Mouse (Mus musculus) layer of hippocampus, postnatal 10 days (tissue): ENCODE measurements around the gene Mapk3. TPM values are rescaled to one million over a fixed set of nuclear protein-coding genes. Genes with fewer than 3 reads are reported as not detected.

Source experiments
- DNase-seq, 2 experiments: peaks; one replicate each; pipeline ENCODE4 v3.0.0; 2021; ENCODE audit warnings: low spot score in 2 of 2
- total RNA-seq, 2 experiments: library from RNA; stranded (reverse); gene quantifications; 2 replicates each; pipeline ENCODE4 v1.2.3; 2021

Gene Mapk3
- total RNA-seq, 2 experiments from 2014 or later, result 146 to 150 TPM

DNA sequence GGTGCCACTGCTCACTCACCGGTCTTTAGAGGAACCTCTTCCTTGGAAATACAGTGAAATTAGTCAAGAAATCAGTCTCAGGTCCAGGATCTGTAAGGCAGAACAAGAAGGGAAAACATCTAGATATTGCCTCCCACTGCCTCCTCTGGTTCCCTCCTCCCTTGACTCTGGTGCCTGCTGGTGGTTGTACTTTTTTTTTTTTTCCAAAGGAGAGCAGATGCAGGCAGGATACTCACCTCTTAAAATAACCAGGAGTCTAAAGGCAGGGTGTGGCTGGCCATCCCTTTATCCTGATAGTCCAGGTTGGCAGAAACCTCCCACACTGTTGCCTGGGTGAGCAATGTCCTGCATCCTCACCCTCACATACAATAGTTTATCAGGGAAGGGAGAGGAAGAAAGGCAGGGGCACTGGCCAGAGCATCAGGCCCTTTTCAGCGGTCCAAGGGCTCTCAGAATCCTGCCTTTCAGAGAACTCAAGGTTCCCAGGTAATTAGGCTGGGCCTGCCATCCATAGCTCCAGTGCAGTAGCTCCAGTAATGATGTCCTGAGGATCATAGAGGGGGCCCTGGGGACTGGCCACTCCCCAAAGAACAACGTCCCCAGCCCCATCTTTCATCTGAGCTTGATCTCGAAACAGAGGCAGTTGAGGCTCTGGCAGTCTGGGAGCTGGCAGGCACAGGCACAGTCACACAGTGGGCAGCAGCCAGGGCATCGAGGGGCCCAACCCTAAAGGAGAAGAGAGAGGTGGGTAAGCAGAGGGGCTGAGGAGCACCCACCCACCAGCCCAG is 41.1 kb downstream of the Mapk3 start:
- no peak for DNase-seq

DNA sequence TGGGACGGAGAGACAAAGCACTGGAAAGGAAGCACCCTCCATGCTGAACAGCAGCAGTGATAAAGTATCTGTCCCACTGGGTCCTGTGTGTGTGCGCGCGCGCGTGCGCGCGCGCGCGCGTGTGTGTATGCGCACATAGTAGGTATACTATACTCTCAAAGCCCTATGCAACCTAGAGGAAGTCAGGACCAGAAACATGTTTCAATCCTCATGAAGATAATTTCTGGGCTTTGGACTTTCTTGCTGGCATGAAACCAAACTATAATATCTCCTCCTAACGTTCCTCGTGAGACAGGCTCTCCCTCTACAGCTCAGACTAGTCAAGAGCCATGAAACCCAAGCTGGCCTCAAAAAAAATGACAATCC is 41.6 kb downstream of the Mapk3 start:
- no peak for DNase-seq

DNA sequence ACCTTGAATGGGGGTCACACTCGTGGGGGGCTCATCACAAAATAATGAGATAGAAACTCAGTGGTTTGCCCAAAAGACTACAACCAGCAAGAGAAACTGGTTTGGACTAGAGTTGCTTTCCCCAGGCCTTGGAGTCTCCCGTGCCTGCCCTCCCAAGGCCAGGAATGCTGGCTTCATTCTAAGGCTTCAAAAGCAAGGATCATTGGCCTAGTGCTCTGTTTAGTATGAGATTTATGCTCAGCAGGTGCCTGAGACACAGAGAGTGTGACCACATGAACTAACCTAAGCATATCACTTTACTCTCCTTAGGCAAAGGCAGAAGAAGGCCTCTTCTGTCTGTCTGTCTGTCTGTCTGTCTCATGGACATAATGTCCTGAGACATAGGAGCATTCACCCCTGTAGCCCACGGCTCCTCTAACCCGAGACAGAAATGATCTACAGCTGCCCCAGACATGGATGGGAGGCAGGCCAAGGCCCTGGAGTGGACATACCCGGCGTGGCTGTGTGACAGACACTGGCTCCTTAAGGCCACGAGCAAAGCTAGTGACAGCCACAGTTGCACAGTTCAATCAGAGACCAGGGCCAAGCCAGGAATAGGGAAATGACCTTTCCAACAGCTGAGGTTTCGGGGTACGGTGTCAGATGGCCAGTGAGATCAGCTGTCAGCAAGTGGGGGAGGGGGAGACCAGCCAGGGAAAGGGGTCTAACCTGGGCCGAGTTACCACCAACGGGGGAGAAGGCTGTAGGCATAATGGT is 42.9 kb downstream of the Mapk3 start:
- no peak for DNase-seq

DNA sequence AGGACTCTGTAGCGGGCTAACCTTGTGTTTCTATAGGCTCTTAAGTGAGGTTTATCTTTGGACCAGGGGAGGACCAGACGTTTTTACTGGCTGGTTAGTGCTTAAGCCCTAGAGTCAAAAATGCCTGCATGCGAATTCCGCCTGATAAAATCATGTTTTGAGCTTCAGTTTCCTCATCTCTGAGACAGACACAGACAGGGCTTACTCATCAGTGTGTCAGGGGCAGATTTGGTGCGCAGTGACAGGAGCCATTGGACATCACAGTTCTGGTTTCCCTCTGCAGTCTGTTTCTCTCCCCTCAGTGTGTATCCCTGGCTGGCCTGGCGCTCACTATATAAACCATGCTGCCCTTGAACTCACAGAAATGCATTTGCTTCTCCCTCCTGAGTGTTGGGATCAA is 43.8 kb downstream of the Mapk3 start:
- DNase-seq, result no peak

DNA sequence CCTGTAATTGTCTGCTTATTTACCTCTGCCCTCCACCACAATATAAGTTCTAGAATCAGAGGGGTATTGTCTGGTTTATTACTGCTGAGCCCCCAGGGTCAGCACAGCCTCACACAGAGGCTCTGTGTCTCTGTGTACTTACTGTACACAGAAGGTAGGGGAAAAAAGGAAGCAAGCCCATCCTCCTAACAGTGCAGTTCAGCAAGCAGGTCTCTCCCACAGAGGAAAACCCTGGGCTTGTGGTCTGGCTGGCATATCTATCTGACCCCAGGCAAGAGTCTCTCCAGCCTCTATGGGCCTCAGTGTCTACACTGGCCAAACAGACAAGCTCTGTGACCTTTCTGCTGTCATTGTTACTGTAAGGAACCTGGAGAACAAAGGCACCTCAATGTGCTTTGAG is 44.4 kb downstream of the Mapk3 start:
- no peak for DNase-seq

DNA sequence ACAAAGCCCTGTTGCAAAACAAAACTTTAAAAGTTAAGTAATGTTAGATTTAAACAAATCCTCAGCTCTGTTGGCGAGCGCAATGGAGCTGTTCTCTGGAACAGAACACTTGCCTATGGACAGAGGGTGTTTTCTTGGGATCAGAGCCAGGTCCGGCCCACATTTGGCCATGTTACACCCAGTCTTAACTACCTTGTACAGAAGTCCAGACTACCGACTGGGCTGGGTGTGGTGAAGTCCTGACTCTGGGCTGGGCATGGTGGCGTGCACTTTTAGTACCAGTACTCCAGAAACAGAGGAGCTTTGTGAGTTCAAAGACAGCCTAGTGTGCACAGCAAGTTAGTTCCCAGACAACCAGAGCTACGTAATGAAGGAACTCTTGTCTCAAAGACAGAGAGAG is 47.6 kb downstream of the Mapk3 start:
- no peak for DNase-seq

DNA sequence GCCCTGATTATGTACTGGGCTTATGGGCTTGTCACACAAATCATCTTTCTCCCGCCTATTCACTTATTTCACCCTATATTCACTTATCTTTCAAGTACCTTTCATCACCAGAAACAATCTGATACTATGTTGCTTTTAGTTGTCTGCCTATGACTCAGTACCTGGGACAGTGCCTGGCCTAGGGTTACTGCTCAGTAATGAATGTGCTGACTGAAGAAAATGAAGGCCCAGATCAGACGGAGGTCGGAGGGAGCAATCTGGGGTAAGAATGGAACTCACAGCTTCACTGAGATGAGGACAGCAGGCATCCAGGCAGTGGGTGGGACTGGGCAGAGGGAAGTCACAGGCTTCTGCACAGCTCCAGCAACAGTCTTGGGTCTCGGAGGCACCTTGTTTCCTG is 48.0 kb downstream of the Mapk3 start:
- no peak for DNase-seq

DNA sequence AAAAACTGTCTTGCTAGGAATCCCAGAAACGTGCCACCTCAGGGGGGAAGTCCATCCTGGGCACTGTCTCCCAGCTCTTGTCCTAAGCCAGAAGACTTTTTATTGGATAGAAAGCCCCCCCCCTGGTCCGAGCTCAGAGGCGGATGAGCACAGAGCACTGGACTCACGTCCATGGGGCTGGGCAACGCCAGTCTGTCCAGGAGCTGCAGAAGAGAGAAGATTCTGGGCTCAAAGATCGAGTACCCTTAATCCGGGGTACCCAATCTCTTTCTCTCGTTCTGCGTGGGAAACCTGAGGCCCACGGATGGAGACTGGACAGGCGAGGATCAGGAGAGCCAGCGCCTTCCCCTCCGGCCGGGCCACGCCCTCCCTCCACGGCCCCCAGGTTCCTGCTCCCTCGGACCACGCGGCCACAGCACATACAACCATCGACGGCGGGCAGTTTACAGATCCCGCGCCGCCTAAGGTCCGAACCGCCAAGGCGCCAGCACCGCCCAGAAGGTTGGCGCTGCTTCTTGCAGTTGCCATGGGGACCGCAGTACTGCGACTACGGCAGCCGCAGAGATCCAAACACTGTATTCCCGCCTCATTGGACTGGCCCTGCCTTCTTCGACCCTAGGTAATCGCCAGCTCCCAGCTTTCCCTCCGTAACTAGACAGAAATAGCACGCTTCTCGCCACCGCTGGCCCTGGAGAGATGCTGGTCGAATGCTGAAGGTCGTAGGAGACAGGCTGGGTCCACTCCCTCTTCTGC is 49.5 kb downstream of the Mapk3 start:
- DNase-seq, result peak; percentile 79 to 86

DNA sequence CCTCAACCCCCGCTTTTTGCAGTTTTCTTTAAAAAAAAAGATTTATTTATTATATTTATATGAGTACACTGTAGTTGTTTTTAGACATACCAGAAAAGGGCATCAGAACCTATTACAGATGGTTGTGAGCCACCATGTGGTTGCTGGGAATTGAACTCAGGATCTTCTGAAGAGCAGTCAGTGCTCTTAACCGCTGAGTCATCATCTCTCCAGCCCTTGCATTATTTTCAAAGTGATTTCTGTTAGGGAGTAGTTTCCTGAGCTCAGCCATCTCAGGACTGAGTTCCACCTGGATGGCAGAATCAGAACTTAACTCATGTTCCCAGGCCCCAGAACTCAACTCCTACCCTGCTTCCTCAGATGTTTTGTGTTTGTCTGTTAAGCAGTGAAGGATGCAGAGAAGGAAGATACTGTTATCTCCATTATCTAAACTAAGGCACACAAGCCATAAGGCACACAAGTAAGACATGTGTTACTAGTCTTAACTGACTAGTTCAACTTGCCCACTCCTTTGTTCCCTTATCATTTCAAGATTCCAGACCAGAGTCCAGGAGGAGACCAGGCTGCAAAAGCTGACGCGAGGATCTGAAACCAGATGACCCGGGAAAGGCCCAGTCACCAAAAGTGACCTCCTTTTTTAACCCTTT is 50.4 kb downstream of the Mapk3 start:
- DNase-seq, result no peak

Other genes starting within 250 kb of the Mapk3 start
- 100 to 1,000 TPM; 199 to 200 TPM for gene Eif3c, start 193.2 kb upstream of the Mapk3 start, total RNA-seq
- gene Apobr, start 174.7 kb upstream of the Mapk3 start, total RNA-seq, result under 1 TPM; 0.43 to 0.51 TPM
- 10 to 100 TPM; 20.8 to 23.2 TPM for gene Cln3, start 173.8 kb upstream of the Mapk3 start, total RNA-seq
- gene Il27, start 164.7 kb upstream of the Mapk3 start, total RNA-seq, result not detected
- gene Nupr1, start 128.7 kb upstream of the Mapk3 start, total RNA-seq, result 1 to 10 TPM; 2.9 to 5.5 TPM
- 10 to 100 TPM; 27.1 to 36.3 TPM for gene Sgf29, start 110.3 kb upstream of the Mapk3 start, total RNA-seq
- gene Sult1a1, start 83.2 kb upstream of the Mapk3 start, total RNA-seq, result 1 to 10 TPM; 3.8 to 5.3 TPM
- gene Bola2, start 64.2 kb upstream of the Mapk3 start, total RNA-seq, result 100 to 1,000 TPM; 114 to 137 TPM
- 10 to 100 TPM; 20.1 to 21.5 TPM for gene Slx1b, start 63.8 kb upstream of the Mapk3 start, total RNA-seq
- gene Coro1a, start 51.8 kb upstream of the Mapk3 start, total RNA-seq, result 100 to 1,000 TPM; 145 to 151 TPM
- 1 to 10 TPM; 2.7 to 3.0 TPM for gene Gdpd3, start 6.7 kb downstream of the Mapk3 start, total RNA-seq
- gene Ypel3, start 17.4 kb downstream of the Mapk3 start, total RNA-seq, result 100 to 1,000 TPM; 150 to 152 TPM
- gene Tbx6, start 21.9 kb downstream of the Mapk3 start, total RNA-seq, result under 1 TPM; 0.62 to 0.69 TPM
- 10 to 100 TPM; 56.2 to 64.6 TPM for gene Ppp4c, start 32.9 kb downstream of the Mapk3 start, total RNA-seq
- 100 to 1,000 TPM; 133 to 147 TPM for gene Fam57b, start 38.1 kb downstream of the Mapk3 start, total RNA-seq
- not detected for gene 4930451I11Rik, start 72.0 kb downstream of the Mapk3 start, total RNA-seq
- gene Doc2a, start 87.8 kb downstream of the Mapk3 start, total RNA-seq, result 10 to 100 TPM; 54.0 to 54.1 TPM
- gene Hirip3, start 102.4 kb downstream of the Mapk3 start, total RNA-seq, result 10 to 100 TPM; 38.8 to 40.9 TPM
- 10 to 100 TPM; 56.1 to 58.8 TPM for gene Ino80e, start 102.8 kb downstream of the Mapk3 start, total RNA-seq
- gene Taok2, start 125.1 kb downstream of the Mapk3 start, total RNA-seq, result 100 to 1,000 TPM; 147 to 167 TPM
- gene Tmem219, start 163.3 kb downstream of the Mapk3 start, total RNA-seq, result 10 to 100 TPM; 23.6 to 28.3 TPM
- gene Kctd13, start 169.3 kb downstream of the Mapk3 start, total RNA-seq, result 100 to 1,000 TPM; 151 to 152 TPM
- 10 to 100 TPM; 35.6 to 46.1 TPM for gene Asphd1, start 190.0 kb downstream of the Mapk3 start, total RNA-seq
- 100 to 1,000 TPM; 273 to 305 TPM for gene Sez6l2, start 191.0 kb downstream of the Mapk3 start, total RNA-seq
- gene Cdipt, start 216.3 kb downstream of the Mapk3 start, total RNA-seq, result 100 to 1,000 TPM; 129 to 149 TPM
- under 1 TPM in 1 of 2 experiments, not detected in 1; 0.31 TPM for gene Cdiptos, start 216.5 kb downstream of the Mapk3 start, total RNA-seq